Mouse (Mus musculus) bone marrow macrophage, adult 2 months (primary cell): ENCODE data around the gene Inmt.

ENCODE experiments used
- CTCF ChIP-seq: IDR thresholded peaks from 2 replicates; pipeline ENCODE4 v1.5.1; 2012; ENCODE audit warnings: low read depth, mild to moderate bottlenecking, low read length, moderate library complexity
- POLR2A ChIP-seq: IDR thresholded peaks from 2 replicates; pipeline ENCODE4 v1.6.1; 2012; ENCODE audit warnings: mild to moderate bottlenecking, low read depth, low read length, borderline replicate concordance

DNA sequence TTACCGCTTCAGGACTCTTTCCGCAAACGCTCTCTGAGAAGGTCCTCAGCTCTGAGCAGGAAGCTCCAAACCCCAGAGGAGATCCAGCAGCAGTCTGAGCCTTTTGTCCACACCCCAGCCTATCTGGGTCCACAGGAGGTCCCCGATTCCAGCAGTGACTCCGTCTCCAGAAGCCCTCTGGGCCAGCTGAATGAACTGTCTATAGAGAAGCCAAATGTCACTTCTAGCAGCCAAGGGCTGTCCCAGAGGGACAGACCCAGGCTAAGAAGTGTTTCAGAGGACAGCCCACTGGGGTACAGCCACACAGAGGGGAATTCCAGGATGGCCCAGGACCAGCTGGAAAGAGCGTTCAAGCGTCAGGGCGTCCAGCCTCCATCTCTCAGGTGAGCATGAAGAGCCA, 49.1 kb upstream of the Inmt start:
- TF ChIP-seq POLR2A = no peak
- no peak for TF ChIP-seq CTCF
